Mouse (Mus musculus) right cerebral cortex, adult 2 months (tissue): ENCODE measurements around the gene Tlcd1.

Experiments
- DNase-seq, 2 experiments: peaks; one replicate each; pipeline ENCODE4 v3.0.0; 2021 to 2022; ENCODE audit warnings: low spot score in 2 of 2

Tlcd1 gene

DNA sequence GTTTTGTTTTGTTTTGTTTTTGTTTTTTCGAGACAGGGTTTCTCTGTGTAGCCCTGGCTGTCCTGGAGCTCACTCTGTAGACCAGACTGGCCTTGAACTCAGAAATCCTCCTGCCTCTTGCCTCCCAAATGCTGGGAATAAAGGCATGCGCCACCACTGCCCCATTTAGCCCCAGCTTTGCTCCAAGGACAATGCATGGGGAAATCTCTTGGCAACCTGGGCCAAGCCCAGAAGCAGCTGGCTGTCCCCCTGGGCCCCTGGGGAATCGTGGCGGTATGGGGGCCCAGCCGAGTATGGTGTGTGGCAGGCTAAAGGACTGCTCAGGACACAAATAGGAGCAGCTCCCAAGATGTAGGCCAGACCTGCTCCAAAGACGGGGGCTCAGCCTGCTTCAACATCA is 27.8 kb downstream of the Tlcd1 start:
- no peak for DNase-seq

DNA sequence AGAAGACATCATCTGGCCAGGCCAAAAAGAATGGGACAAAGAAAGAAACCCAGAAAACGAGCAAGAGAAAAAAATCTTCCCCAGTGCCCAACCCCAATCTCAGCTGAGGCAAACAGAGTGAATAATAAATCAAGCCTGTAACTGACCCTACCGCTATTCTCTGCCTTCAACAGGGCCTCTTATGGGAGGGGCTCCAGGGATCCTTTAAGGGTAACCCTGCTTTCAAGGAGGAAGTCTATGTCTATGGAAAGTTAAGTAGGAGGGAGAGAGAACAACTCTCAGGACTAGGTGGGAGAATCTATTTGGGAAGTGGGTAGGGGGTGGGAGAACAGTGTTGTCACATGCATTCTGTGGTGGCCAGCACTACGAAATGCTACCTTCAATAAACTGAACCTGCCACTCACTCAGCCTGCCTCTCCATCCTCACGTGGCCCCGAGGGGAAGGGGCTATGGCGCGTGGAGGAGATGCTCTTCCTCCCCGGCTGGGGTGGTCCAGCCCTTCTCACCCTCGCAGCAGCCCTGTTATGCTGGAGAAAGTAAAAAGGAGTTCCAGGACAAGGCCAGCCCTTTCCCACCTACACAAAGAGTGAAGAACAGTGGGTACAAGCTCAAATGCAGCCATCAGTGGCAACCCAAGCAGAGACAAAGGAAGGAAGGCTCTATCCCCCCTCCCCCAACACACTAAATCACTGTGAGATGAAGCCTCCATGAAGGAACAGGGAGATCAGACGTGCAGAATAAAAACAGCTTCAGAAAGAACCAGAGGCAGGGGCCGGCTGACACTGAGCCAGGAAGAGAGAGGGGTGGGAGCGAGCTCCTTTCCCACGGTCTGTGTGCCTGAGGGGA is 29.1 kb downstream of the Tlcd1 start:
- no peak for DNase-seq

DNA sequence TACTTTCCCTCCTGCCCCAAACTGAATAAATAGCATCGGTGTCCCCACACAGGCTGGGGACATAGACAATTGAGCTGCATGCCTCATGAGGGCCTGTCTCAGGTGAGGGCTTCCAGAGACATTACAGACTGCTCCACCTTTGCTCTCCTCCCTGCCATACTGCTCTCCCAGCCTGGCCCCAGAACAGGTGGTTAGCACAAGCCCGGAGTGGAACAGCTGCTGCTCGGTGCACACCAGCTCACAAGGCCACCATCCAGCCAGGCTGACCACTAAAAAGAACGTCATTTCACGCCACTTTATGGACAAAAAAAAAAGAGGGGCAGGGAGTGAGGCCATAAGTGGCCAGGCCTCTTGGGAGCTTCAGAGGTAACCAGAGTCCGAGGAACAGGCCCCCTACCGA is 30.7 kb downstream of the Tlcd1 start:
- DNase-seq = no peak

DNA sequence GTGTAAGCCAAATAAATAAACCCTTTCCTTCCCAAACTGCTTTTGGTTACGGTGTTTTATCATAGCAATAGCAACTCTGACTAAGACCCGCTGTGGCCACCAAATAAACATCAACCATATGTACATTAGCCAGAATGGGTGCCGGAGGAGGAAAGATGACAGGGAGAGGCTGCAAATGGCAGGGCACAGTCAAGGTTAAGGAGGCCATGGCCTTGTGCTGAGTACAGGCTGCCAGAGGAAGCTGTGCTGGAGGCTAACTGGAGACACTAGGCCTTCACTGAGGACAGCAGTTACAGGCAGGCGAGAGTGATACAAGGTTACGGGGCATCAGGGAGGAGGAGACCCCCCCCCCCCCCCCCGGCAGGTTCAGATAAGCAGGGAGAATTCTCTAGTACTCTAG is 33.4 kb downstream of the Tlcd1 start:
- DNase-seq = no peak

DNA sequence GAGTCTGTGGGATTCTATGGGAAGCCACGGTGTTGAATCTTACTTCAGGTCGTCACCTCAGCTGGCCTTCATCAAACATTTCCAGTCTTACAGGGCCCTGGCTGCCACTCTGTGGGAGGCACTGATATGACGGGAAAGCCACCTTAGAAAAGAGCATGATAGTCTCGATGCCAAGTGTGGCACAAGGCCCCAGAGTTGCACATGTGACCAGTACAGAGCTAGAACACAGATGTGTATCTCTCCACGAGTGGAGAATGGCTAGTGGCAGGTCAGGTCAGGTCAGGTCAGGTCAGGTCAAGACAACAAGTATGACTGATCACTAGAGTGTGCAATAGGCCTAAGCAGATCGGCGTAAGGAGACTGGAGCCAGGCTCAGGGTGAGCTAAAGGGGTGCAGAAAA is 34.1 kb downstream of the Tlcd1 start:
- DNase-seq = no peak

DNA sequence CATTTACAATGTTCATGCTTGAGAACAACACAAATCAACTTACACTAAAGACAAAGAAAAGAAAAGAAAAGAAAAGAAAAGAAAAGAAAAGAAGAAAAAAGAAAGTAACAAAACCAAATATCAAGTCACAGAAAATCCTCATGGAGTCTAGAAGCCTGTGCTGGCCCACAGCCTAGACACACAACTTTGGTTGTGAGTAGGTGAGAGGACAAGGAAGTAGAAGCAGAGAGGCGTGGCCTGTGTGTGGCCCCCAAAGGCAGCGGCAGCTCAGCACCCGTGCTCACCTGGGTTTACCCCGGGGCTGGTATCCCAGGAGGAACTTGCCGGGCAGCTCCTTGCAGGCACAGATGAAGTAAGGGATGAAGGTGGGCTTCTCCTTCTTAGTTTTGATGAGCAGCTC is 35.0 kb downstream of the Tlcd1 start:
- DNase-seq = no peak

DNA sequence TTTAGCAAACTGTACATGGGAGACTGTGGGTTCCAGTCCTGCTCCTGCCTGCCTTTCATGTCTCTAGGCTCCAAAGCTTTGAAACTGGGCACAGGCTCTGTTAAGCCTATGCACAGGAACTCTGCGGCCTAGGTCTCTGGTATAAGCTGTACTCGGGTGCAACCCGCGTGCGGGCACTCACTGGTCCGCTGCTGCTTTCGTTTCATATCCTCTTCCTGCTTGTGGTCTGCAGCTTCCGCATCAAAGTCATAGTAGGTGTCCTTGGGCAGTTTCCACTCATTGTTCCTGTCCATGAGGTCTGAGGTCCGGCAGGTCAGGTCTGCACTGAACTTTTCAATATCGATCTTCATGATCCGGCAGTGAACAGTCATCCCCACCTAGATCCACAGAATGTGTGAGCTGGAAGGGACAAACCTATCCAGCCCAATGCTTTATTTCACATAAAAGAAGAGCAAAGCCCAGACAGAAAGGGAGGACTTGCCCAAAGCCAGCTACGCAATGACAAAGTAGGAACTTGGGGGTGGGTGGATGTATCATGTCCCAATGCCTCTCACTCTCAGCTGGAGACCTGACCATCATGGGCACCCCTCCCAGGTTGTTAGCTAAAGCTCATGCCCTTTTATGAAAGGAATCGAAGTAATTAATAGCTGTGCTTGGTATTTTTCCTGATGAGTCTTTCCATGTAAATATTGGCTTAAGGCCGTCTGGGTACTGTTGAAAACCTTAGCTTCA is 36.7 kb downstream of the Tlcd1 start:
- DNase-seq = no peak

DNA sequence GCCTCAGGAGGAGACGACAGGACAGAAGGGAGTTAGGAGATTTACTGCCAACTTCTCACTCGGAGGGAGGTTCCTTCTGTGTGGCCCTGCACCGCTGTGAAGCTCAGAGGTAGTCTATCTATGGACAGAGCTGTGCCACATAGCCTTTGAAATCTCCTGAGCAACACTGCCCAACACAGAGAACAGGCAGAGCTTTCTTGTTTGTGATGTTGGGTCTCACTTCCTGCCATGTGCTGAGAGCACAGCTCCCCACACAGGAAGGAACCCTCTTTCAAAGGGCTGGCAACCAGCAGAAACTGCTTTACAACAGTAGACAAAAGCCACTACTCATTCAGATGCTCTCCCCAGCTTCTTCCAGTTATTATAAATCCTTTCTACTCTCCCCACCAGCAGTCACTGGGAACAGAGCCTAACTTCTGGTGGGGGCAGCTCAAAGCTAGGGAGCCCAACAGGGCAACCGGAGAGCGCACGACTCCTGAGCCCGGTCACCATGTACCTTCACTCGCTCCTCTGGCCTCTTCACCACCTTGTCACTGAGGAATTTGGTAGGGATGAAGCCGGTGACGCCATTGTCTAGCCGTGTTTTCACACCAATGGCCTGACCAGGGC is 39.3 kb downstream of the Tlcd1 start:
- DNase-seq = no peak

DNA sequence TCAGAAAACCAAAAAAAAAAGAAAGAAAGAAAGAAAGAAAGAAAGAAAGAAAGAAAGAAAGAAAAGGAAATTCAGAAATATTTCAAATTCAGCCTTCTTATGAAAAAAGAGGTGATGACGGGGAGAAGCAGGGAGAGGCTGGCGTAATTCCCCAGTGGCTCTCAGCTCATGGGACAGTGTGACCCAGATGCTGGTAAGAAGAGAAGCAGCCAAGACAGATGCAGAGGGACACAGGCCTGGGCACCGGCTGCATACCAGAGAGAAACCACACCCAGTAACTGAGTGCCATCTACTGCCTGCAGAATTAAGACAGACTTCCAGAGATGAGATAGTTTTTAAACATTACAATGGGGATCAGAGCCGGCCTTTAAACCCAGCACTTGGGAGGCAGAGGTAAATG is 47.1 kb downstream of the Tlcd1 start:
- DNase-seq = no peak
